Mouse (Mus musculus): ENCODE data around the gene Hes5.

Gene Hes5

GRCm38 (mm10) chr4:154960690-154961225 is at the start of gene Hes5:
Gene Hes5 (plus strand): TSS chr4:154960923.
- in situ Hi-C loops (cut with MboI, MseI), result no loop called here

- in situ Hi-C loops (cut with MboI, MseI), result no loop called here
Measured at GRCm38 (mm10) chr4:154911644-154912043, 49.1 kb upstream of the Hes5 start.

GRCm38 (mm10) chr4:154913845-154914244 is 46.9 kb upstream of the Hes5 start:
- in situ Hi-C loops (cut with MboI, MseI), result no loop called here

- in situ Hi-C loops (cut with MboI, MseI), result no loop called here
Measured at GRCm38 (mm10) chr4:154914252-154914651, 46.5 kb upstream of the Hes5 start.

GRCm38 (mm10) chr4:154914707-154915106 is 46.0 kb upstream of the Hes5 start:
- in situ Hi-C loops (cut with MboI, MseI), result no loop called here

- in situ Hi-C loops (cut with MboI, MseI), result no loop called here
Measured at GRCm38 (mm10) chr4:154915286-154915685, 45.4 kb upstream of the Hes5 start.

- in situ Hi-C loops (cut with MboI, MseI), result no loop called here
Measured at GRCm38 (mm10) chr4:154916662-154917061, 44.1 kb upstream of the Hes5 start.

GRCm38 (mm10) chr4:154922291-154922690 is 38.4 kb upstream of the Hes5 start:
- in situ Hi-C loops (cut with MboI, MseI), result no loop called here

GRCm38 (mm10) chr4:154922931-154923330 is 37.8 kb upstream of the Hes5 start:
- in situ Hi-C loops (cut with MboI, MseI), result no loop called here

GRCm38 (mm10) chr4:154925413-154925812 is 35.3 kb upstream of the Hes5 start:
- in situ Hi-C loops (cut with MboI, MseI), result loop anchor here in 1 of 2 experiments (25.0 kb wide), 1 partner anchor 1488 kb away; no protein-coding TSS in a partner anchor

- in situ Hi-C loops (cut with MboI, MseI), result loop anchor here in 1 of 2 experiments (25.0 kb wide), 1 partner anchor 1490 kb away; no protein-coding TSS in a partner anchor
Measured at GRCm38 (mm10) chr4:154926969-154927898, 33.5 kb upstream of the Hes5 start.

GRCm38 (mm10) chr4:154927899-154928337 is 32.8 kb upstream of the Hes5 start:
- in situ Hi-C loops (cut with MboI, MseI), result loop anchor here in 1 of 2 experiments (25.0 kb wide), 1 partner anchor 1491 kb away; no protein-coding TSS in a partner anchor

GRCm38 (mm10) chr4:154928395-154929087 is 32.2 kb upstream of the Hes5 start, which contains the start of gene Tnfrsf14:
Gene Tnfrsf14 (minus strand): TSS chr4:154928563.
- in situ Hi-C loops (cut with MboI, MseI), result loop anchor here in 1 of 2 experiments (25.0 kb wide), 1 partner anchor 1491 kb away; no protein-coding TSS in a partner anchor

GRCm38 (mm10) chr4:154929088-154929660 is 31.5 kb upstream of the Hes5 start:
- in situ Hi-C loops (cut with MboI, MseI), result loop anchor here in 1 of 2 experiments (25.0 kb wide), 1 partner anchor 1492 kb away; no protein-coding TSS in a partner anchor

- in situ Hi-C loops (cut with MboI, MseI), result loop anchor here in 1 of 2 experiments (25.0 kb wide), 1 partner anchor 1496 kb away; no protein-coding TSS in a partner anchor
Measured at GRCm38 (mm10) chr4:154933306-154933907, 27.3 kb upstream of the Hes5 start.

GRCm38 (mm10) chr4:154934800-154935199 is 25.9 kb upstream of the Hes5 start:
- in situ Hi-C loops (cut with MboI, MseI), result loop anchor here in 1 of 2 experiments (25.0 kb wide), 1 partner anchor 1497 kb away; no protein-coding TSS in a partner anchor

GRCm38 (mm10) chr4:154935788-154936187 is 24.9 kb upstream of the Hes5 start:
- in situ Hi-C loops (cut with MboI, MseI), result loop anchor here in 1 of 2 experiments (25.0 kb wide), 1 partner anchor 1498 kb away; no protein-coding TSS in a partner anchor

GRCm38 (mm10) chr4:154936542-154937255 is 24.0 kb upstream of the Hes5 start:
- in situ Hi-C loops (cut with MboI, MseI), result loop anchor here in 1 of 2 experiments (25.0 kb wide), 1 partner anchor 1499 kb away; no protein-coding TSS in a partner anchor

GRCm38 (mm10) chr4:154937746-154938145 is 23.0 kb upstream of the Hes5 start:
- in situ Hi-C loops (cut with MboI, MseI), result loop anchor here in 1 of 2 experiments (25.0 kb wide), 1 partner anchor 1500 kb away; no protein-coding TSS in a partner anchor

All from T-helper 17 cell (primary cell).